Mouse (Mus musculus): ENCODE measurements around the gene Rps7. TPM values are rescaled to one million over a fixed set of nuclear protein-coding genes. Genes with fewer than 3 reads are reported as not detected.

Gene Rps7
- total RNA-seq (2022): 100 to 1,000 TPM; 394 to 492 (median 461) TPM

DNA sequence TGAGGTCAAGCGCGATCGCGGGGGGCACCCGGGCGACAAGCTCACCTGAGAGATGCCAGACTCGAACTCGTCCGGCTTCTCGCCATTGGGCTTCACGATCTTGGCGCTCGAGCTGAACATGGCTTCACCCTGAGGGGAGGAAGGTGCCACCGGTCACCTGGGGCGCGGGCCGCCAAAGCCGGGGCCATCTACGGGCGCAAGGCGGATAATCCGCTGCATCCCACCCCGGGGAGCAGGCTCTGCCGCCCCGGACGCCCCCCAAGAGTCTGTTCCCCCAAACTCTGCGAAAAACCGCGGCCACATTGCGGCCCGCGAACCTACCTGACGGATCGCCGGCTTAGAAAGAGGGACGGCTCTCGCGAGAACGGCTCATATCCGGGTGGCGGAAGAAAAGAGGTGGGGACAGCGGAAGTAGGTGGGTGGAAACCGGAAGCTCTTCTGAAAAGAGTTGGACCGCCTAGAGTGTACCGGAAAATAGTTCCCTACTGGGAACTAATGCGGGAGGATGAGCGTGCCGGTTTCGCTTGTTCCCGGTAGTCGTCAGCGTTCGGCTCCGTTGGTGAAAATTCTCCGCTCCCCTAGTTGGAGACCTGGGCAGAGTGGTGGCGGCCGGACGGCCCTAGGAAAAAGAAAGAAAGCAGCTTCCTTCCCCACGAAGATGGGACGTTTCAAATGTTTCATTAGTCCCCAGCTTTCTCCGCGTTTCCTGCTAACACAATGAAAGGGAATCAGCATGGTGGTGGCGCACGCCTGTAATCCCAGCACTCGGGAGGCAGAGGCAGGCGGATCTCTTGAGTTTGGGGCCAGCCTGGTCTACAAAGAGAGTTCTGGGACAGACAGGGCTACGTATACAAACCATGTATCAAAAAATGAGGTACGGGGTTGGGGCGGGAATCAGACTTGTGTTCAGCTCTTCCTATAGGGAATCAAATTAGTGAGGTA is at the start of gene Rps7:
TSS of gene Rps7 (minus strand) at position 419 of the 942 bp plus-strand sequence.
- DNase-seq: peak; percentile 91

DNA sequence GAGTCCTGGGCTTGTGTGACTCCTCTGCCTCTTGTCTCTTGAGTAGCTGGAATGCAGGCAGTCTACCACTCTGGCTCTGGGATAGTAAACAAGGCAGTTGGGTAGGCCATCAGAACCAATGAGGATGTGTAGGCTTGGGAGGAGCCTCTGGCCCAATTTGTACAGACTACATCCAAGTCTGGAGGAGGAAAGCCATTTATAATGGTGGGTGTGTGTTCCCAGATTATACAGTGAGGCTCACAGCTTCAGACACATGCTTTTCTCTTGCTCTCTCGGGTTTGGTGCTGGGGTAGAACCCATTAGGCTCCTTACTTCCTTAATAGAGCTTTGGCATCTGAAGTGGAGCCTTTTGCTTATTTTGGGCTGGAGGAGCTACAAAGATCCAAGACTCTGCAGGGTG is 48.9 kb upstream of the Rps7 start:
- DNase-seq: no peak

DNA sequence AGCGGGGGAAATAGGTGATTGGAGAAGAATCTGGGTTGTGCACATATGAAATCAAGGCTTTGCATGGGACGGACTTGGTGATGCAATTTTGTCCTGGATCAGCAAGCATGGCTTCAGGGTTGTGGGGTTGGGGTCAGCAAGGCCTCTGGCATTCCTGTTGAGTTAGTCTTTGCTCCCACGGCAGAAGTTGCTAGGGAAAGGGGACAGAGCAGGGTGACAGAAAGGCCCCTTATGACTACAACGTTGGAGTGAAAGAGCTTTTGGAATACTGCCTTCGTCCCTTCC is 40.1 kb upstream of the Rps7 start:
- no peak for DNase-seq

DNA sequence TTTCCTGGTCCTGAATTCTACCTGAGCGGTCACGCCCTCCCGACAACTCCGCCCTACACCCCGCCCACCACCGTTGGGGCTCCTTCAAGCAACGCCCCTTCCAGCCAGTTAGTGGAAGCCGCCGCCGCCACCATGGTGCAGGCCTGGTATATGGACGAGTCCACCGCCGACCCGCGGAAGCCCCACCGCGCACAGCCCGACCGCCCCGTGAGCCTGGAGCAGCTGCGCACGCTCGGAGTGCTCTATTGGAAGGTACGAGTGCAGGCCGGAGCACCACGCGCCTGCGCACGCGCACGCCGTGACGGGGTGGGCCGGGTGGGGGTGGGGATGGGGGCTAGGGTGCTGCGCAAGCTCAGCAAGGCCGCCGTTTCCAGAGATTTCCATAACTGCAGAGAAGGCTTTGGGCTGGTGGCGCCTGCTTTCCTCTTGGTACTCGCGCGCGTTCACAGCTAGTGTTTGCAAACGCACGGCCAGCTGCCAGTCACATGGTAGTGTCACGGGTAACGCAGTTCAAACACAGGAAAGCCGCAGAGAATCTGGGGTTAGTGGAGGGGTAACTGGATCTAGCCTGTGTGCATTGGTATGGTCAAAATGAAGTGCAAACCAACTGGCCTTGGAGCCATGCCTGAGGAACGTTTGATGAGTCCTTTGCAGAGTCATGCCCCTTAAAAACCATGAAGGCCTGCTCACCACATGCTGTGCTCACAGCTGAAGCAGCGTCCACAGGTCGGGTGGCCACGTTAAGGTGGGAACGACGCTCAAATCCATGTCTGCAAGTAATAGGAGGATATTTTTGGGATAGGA is 39.6 kb upstream of the Rps7 start, which contains the start of gene Adi1:
TSS of gene Adi1 (plus strand) at position 111 of the 804 bp plus-strand sequence.
- DNase-seq: peak; percentile 76

DNA sequence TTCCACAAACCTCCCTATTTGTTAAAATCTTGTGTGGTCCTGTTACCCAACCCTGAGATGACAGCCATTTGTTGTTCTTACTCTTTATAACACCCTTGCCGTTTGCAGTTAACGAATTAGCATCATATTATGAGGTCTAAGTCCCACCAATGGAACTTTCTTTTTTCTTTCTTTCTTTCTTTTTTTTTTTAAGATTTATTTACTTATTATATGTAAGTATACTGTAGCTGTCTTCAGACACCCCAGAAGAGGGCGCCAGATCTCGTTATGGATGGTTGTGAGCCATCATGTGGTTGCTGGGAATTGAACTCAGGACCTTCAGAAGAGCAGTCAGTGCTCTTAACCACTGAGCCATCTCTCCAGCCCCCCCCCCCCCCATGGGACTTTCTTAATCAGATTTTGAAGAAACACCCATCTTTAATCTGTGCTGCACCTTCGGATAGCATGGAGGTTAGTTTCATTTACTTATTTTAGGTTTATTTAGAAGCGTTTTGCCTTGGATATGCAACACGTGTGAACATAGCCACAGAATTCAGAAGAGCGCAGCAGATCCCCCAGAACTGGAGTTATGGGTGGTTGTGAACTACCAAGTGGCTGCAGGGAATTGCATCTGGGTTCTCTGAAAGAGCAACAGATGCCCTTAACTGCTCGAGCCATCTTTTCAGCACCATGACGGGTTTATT is 38.4 kb upstream of the Rps7 start:
- DNase-seq: no peak

DNA sequence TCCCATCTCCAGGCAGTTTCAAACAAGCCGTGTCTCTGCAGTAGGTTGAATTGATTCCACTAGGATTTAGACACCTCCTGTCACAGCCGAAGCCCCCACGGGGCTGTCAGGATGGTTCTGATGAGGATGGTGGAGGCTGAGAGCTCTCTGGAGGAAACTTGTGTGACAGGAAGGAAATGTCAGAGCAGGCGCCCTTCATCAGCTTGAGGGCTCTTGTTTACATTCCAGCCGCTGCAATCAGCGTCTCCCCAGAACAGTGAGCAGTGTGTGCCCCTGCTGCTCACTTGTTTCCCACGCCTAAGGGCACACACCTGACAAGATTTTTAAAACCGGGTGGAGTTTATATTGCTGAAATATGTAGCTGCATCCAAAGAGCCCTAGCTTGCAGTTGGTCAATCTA is 31.5 kb upstream of the Rps7 start:
- no peak for DNase-seq

DNA sequence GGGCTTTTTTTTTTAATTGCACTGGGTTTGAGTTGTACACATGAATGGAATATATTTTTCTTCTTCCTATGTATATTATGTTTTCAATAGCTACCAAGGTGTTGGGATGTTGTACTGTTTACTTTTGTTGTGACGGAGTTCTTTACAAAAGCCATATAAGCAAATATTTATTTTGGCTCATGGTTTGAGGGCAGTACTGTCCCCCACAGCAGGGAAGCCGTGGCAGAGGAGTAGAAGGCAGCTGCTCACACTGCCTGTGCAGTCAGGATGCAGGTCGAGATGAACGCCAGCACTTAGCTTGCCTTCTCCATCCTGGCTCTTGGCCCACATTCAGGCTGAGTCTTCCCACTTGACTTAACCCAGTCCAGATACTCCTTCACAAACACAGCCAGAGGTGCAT is 31.0 kb upstream of the Rps7 start:
- DNase-seq: no peak

DNA sequence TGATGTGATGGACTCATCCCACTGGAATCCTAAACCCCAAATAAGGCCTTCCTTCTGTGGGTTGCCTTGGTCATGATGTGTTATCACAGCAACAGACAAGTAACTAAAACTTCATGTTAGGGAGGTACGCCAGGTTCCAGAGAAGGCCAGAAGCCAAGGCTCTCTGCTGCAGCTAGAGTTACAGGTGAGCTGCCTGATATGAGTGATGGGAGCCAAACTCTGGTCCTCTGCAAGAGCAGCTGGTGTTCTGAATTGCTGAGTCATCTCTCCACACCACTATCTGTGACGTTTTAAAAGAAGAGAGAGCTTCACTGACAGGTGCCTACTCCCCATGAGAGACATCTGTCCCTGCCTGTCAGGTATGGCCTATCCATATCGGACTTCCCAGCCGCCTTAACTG is 26.9 kb upstream of the Rps7 start:
- DNase-seq: no peak

DNA sequence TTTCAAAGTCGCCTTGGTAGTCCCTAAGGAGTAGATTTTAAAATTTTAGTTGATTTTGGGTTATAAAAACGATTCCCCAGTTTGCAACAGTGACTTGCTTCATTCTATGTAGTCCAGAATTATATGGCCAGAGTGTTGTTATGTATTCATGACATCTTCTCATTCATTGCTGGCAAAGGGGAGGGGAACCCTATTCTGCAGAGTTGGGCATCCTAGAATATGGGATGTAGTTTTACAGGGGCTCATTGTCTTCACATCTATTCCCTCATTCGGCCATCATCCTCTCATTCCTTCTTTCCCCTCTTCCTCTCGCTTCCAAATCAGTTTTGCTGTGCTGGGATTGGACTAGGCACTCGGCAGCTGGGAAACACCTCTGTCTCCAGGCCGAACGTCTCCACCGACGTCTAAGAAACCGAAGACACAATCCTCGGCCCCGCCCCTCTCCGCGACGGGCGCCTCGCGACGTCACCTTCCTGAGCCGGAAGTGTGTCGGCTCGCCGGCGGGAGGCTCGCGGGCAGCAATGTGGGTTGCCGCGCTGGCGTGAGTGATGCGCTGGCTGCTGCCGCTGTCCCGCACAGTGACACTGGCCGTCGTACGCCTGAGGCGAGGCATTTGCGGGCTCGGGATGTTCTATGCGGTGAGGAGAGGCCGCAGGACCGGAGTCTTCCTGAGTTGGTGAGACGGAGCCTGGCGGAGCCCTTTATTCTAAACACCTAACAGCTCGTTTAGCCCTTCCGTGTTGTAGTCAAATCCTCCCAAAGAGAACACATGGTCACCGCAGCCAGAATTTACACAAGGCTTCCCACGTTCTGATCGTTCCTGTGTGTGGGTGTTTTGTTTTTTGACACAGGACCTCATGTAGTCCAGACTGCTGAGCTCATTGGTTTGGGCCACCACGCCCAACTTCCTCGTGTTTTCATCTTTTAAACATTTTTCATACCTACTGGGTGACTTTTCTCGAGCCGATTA is 13.7 kb upstream of the Rps7 start, which contains the start of gene Rnaseh1:
TSS of gene Rnaseh1 (plus strand) at position 462 of the 970 bp plus-strand sequence.
- peak; percentile 81 for DNase-seq

DNA sequence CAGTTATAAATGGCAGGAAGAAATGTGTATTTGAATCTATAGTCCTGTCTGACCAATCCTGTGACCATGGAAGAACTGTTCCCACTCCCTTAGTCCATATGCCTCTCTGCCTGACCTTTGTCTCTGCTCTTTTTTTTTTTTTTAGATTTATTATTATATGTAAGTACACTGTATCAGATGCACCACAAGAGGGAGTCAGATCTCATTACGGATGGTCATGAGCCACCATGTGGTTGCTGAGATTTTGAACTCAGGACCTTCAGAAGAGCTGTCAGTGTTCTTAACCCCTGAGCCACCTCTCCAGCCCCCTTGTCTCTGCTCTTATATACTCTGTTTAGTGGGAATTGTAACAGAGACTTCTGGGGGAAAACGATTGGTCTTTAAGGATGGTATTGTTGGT is 3.0 kb upstream of the Rps7 start:
- DNase-seq: no peak

DNA sequence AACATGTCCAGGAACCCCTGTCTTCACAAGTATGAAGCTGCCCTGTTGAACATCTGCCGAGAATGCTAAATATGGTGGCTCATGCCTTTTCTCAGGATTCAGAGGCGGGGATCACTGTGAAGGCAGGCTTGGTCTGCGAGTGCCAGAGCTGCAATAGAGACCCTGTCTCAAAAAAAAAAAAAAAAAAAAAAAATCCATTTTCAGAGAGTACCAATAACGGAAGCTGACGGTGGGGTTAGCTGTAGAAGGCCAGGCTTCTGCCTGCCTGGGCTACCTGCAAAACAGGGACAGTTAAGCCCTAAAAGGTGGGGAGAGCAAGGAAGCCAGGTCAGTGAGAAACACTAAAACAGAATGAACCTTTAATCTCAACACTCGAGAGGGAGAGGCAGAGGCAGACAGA is 790 bp upstream of the Rps7 start:
- no peak for DNase-seq

DNA sequence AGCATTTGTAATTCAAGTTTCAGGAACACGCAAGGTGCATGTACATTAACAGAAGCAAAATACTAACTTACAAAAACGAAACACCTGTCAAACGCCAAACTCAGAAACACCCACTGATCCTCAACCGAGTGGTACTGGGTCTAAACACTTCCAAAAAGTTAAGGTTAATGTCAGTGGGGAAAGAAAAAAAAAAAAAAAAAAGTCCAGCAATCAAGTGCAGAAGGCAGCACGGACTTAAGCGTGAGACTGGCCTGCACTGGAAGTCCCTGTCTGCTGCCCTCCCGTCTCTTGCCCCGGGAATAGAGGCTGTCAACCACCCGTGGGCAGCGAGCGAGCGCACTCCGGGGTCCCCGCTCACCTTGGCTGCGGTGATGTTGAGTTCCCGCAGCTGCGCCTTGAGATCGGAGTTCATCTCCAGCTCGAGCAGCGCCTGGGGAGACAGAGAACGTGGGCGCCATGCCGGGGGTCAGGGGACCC is 657 bp downstream of the Rps7 start:
- DNase-seq: no peak

DNA sequence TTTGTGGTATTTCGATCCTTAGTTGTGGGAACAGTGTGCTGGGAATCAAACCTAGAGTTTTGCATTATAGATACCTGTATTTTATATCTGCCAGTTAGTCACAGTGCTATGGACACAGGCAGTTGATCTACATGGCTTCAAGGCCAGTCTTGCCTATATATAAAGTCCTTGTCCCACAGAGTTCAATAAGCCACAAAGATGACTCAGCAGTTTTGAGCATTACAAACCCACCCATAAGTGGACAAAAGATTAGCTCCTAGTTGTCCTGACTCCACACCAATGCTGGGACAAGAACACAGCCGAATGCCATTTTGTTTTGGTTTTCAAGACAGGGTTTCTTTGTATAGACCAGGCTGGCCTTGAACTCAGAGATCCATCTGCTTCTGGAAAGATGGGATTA is 7.3 kb downstream of the Rps7 start:
- DNase-seq: no peak

DNA sequence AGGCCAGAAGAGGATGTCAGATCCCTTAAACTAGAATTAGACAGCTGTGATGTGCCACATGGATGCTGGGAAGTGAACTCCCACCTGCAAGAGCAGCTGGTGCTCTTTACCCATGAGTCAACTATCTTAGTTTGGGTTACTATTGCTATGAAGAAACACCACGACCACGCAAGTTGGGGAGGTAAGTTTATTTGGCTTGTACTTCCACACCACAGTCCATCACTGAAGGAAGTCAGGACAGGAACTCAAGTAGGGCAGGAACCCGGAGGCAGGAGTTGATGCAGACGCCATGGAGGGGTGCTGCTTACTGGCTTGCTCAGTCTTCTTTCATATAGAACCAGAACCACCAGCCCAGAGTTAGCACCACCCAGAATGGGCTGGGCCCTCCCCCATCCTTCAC is 8.7 kb downstream of the Rps7 start:
- no peak for DNase-seq

DNA sequence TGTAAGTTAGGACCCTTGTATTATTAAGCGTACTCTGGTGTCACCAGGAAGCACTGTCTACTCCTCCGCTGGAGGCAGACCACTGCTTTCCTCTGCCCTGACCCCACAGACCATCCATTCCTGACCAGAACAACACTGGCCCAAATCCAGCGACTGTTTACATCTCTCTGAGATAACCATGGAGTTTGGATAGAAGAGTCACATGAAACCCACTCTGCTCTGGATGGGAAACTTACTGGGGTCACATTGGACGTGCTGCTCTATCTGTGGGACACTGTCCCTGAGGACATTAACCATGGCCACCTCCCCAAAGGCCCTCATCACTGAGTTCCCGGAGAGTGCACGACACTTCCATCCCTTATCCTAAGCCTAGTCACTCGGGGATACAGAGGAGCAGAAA is 10.3 kb downstream of the Rps7 start:
- DNase-seq: no peak

DNA sequence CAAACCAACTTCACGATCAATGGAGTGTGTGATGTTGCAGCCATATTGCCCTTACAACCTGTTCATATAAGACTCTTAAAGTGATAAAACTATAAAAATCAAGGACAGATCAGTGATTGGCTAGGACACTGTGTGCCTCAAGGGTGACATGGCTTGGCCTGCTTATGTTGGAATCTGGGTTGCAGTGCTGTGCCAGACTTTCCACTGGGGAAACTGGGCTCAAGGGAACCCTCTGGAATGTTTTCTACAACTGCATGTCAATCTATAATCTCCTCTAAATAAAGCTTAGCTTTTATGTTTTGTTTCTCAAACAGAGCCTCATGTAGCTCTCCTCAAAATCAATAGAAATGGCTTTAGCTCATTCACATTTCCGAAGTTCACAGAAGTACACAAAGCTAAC is 11.5 kb downstream of the Rps7 start:
- DNase-seq: no peak

DNA sequence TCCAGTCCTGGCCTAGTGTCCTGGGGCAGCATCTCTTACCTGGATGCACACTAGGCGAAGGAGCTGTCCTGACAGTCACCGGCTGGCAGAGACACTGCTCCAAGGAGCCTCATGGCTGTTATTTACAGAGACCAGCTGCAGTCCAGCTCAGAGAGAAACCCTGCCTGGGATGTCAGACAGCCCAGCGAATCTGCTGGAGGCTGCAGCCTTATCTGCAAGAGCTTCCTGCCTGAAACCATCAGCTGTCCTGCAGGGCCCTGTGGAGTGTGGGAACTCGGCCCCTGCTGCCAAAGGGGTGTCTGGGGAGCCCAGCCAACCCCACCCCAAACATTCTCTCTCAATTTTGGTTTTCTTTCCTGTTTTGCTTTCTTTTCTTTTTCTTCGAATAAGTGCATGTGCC is 12.6 kb downstream of the Rps7 start, which contains the start of gene Colec11:
TSS of gene Colec11 (minus strand) at position 183 of the 400 bp plus-strand sequence.
- no peak for DNase-seq

DNA sequence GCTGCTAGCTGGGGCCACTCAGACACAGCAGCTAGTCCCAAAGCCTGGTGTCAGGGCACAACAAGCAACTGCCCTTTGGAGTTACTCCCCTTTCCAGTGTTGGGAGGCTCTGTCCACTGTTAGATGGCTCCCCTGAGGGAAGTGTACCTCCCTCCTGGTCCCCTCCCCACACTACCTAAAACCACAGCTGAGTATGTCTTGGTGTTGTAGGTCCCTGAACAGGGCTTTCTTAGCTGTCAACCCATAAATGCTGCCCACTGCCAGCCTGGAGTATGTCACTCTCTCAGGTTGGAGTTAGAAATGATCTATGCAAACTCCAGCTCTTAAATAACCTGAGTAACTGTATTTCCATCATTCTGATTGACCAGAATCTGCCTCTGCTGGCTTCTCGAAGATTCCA is 13.1 kb downstream of the Rps7 start:
- no peak for DNase-seq

DNA sequence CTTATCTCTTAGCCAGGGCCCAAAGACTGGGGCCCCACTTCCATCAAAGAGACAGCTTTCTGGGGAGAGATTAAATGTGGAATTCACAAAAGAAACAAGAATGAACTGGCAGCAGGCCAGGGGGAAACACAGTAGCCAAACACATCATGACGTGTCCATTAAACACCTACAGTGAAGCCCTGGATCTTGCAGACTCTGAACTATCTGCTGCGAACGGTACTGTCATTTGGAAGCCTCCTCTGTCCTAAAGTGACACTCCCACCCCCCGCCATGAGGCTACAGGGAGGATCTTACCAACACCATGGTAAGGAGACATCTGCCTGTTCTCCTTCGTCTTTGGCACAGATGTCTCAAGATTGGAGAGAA is 13.6 kb downstream of the Rps7 start:
- no peak for DNase-seq

DNA sequence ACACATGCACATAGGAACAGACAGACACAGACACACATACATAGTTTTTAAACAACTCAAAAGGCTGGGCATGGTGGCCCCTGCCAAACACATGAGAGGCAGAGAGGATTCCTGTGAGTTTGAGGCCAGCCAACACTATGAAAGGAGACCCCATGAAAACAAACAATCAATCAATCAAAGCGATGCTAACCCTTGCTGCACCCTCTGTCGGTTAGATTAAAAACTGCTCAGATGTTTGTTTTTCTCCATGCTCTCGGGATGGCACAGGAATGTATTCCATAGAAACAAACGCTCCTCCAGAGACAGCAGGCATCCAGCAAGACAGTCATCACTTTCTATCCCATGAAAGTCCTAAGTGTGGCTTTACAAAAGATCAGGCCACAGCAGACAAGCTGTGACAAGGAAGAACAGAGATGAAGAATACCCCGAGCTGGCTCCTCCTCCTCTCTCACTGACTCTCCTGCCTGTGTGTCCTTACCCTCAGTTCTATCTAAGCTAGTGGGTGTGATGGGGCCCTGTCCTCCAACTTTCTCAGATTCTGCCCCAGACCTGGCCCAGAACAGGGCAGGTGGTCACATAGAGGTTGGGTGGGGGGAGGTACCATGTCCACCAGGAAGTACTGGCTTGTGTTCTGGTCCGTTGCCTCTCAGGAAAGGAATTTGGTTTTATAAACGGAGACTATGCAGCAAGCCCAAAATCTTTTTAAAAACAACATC is 14.1 kb downstream of the Rps7 start:
- no peak for DNase-seq

DNA sequence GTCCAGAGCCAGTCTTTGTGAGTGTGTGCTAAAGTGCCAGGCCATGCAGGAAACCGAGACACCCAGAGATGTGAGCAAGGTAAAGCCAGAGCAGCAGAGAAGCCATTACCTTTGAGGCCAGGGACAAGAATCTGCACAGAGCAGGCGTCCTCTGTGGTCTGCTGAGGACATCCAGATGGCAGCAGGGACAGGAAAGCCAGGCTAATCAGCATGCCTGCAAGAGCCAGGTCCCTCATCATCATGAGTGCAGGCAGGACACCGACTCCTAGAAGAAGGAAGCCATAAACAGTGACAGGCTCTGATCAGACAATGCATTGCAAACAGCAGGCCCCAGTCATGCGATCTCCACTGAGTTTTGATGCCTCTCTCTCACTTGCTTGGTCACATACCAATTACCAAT is 18.5 kb downstream of the Rps7 start:
- no peak for DNase-seq
